Comparison of ENCODE assay signal across 17 mouse cellular contexts in genomic region chr11:96254221-96254620, GRCm38 (mm10). TPM values are rescaled to one million over a fixed set of nuclear protein-coding genes. Genes with fewer than 3 reads are reported as not detected.
A peak's percentile ranks its signal among the peaks of the same experiment; 100 is the strongest.
DNase-seq lines count a peak whose midpoint lies in the region; ATAC-seq and TF ChIP-seq lines count a peak whose summit lies in the region.
"Had no signal": no experiment of that assay in that cellular context is flagged by ENCODE, and none has a peak within 500 bp of the region (broad histone marks: within the 10 kb centered on the region; RNA-seq: fewer than 3 reads in every experiment).

No protein-coding gene starts in this region.

- peak overlapping the region; percentile 91; the same call in 1 of the 2 replicates for H3K9ac ChIP-seq in kidney, postnatal 0 days (ENCODE audit: low read depth, low read length)
- H3K9ac ChIP-seq in neural tube, embryonic 12.5 days: peak overlapping the region; percentile 72
- H3K9ac ChIP-seq: embryonic facial prominence, embryonic 12.5 days; hindbrain, embryonic 14.5 days had no signal

- H3K36me3 ChIP-seq in kidney, postnatal 0 days (ENCODE audit: insufficient read depth, low read length): no peaks in the 10 kb centered on the region
- no peaks in the 10 kb centered on the region for H3K36me3 ChIP-seq in neural tube, embryonic 12.5 days
- H3K36me3 ChIP-seq: embryonic facial prominence, embryonic 12.5 days had no signal

- TF ChIP-seq POLR2A in embryonic fibroblast, embryonic 13.5 days (IDR thresholded peaks at IDR 0.05; ENCODE audit: low read depth, low read length): no peak

- H3K4me3 ChIP-seq in embryonic fibroblast, embryonic 13.5 days (ENCODE audit: insufficient read depth, low read length): peak overlapping the region; percentile 39
- peak overlapping the region; percentile 77 for H3K4me3 ChIP-seq in kidney, postnatal 0 days (replicated peaks; ENCODE audit: low read depth, low read length)
- peak overlapping the region; percentile 27 for H3K4me3 ChIP-seq in neural tube, embryonic 12.5 days
- H3K4me3 ChIP-seq: embryonic facial prominence, embryonic 12.5 days; heart, adult 2 months had no signal

- TF ChIP-seq CTCF in embryonic fibroblast, embryonic 13.5 days (IDR thresholded peaks at IDR 0.05; ENCODE audit: borderline replicate concordance, insufficient read depth, low read length): no peak
- no peak for TF ChIP-seq CTCF in kidney, postnatal 0 days (IDR thresholded peaks at IDR 0.05; ENCODE audit: low read depth)

- H3K27ac ChIP-seq in embryonic fibroblast, embryonic 13.5 days (ENCODE audit: insufficient read depth, low read length): peak overlapping the region; percentile 80
- H3K27ac ChIP-seq in kidney, postnatal 0 days: peak overlapping the region; percentile 92
- no peak overlapping the region for H3K27ac ChIP-seq in neural tube, embryonic 12.5 days
- H3K27ac ChIP-seq: embryonic facial prominence, embryonic 12.5 days; heart, adult 2 months; hindbrain, embryonic 14.5 days had no signal

- H3K4me2 ChIP-seq in kidney, postnatal 0 days (ENCODE audit: low read length): peak overlapping the region; percentile 65
- peak overlapping the region; percentile 65 for H3K4me2 ChIP-seq in neural tube, embryonic 12.5 days (replicated peaks)
- H3K4me2 ChIP-seq: embryonic facial prominence, embryonic 12.5 days; hindbrain, embryonic 14.5 days; liver, embryonic 11.5 days had no signal

- no peak for ATAC-seq in kidney, postnatal 0 days (replicated peaks; ENCODE audit: low FRiP score, low read depth)
- no peak for ATAC-seq in neural tube, embryonic 12.5 days (ENCODE audit: low FRiP score, low read depth)
- ATAC-seq in monocyte, adult 5-6 weeks (replicated peaks; ENCODE audit: insufficient number of reproducible peaks, low FRiP score, low TSS enrichment, poor library complexity, severe bottlenecking): no peak
- ATAC-seq: forebrain, embryonic 14.5 days had no signal

- 0 out of 2 replicates have a peak, but pooled peaks cover 3% of the 10 kb centered on the region for H3K4me1 ChIP-seq in embryonic fibroblast, embryonic 13.5 days (ENCODE audit: control insufficient read depth, insufficient read depth, low read length)
- peaks cover 40% of the 10 kb centered on the region for H3K4me1 ChIP-seq in kidney, postnatal 0 days (replicated peaks; ENCODE audit: insufficient read depth, low read length)
- peaks cover 57% of the 10 kb centered on the region for H3K4me1 ChIP-seq in neural tube, embryonic 12.5 days
- H3K4me1 ChIP-seq: embryonic facial prominence, embryonic 12.5 days had no signal

- no peaks in the 10 kb centered on the region for H3K27me3 ChIP-seq in kidney, postnatal 0 days (ENCODE audit: insufficient read depth, low read length)
- peaks cover 78% of the 10 kb centered on the region for H3K27me3 ChIP-seq in neural tube, embryonic 12.5 days (replicated peaks)

- WGBS in kidney, postnatal 0 days: 5% methylated on average over 11 of the region's 11 CpGs
- 1% methylated on average over 11 of the region's 11 CpGs for WGBS in neural tube, embryonic 12.5 days

- peak; percentile 70 for DNase-seq in adrenal gland, adult 2 months
- no peak for DNase-seq in adrenal gland, postnatal 4 days (ENCODE audit: low spot score in 2 of 2)
- DNase-seq in kidney, postnatal 0 days (ENCODE audit: low spot score): peak; percentile 64
- no peak for DNase-seq in cerebellum, postnatal 25 days
- DNase-seq in retina, postnatal 1 day: no peak
- DNase-seq: cerebellum, adult 18-20 months; heart, adult 2 months; right cerebral cortex, adult 18-20 months; thymus, postnatal 25 days had no signal

- no peaks in the 10 kb centered on the region for H3K9me3 ChIP-seq in kidney, postnatal 0 days (replicated peaks; ENCODE audit: low read length)
- H3K9me3 ChIP-seq in neural tube, embryonic 12.5 days: no peaks in the 10 kb centered on the region
- H3K9me3 ChIP-seq: embryonic facial prominence, embryonic 12.5 days had no signal

RNA-seq across cellular contexts. Expression of gene Hoxb9, which starts 17.0 kb away (rescaled TPM):
- total RNA-seq in adrenal gland, adult 2 months (2021): 100 to 1,000 TPM; 183 to 377 TPM
- 156 and 180 TPM in 2 replicates for polyA plus RNA-seq in adrenal gland, adult 2 months (2012; rRNA removed)
- total RNA-seq in adrenal gland, postnatal 4 days (2021): 10 to 100 TPM; 86.0 to 93.6 TPM
- 43.5 and 51.7 TPM in 2 replicates for polyA plus RNA-seq in embryonic fibroblast, embryonic 13.5 days (2011; ENCODE audit: insufficient read length, low read depth, missing spikeins)
- 22.6 and 23.1 TPM in 2 replicates for polyA plus RNA-seq in kidney, postnatal 0 days (2015; fragmentation: Nextera tagmentation; extraction: Ambion mirVana)
- 76.1 and 90.5 TPM in 2 replicates for polyA plus RNA-seq in neural tube, embryonic 12.5 days (2016; fragmentation: Nextera tagmentation; extraction: Ambion mirVana)
- not detected in 3 replicates for total RNA-seq in monocyte, adult 5-6 weeks (2017)
- total RNA-seq: heart, adult 2 months; layer of hippocampus, postnatal 25 days had no signal
- polyA plus RNA-seq: forebrain, embryonic 14.5 days; heart, adult 2 months had no signal

RNA-seq across cellular contexts. Expression of gene Hoxb8, which starts 27.5 kb away (rescaled TPM):
- 10 to 100 TPM; 67.3 to 93.9 TPM for total RNA-seq in adrenal gland, adult 2 months (2021)
- polyA plus RNA-seq in adrenal gland, adult 2 months (2012; rRNA removed): 357 and 428 TPM in 2 replicates
- 10 to 100 TPM; 58.4 to 61.2 TPM for total RNA-seq in adrenal gland, postnatal 4 days (2021)
- 11.7 and 20.1 TPM in 2 replicates for polyA plus RNA-seq in embryonic fibroblast, embryonic 13.5 days (2011; ENCODE audit: insufficient read length, low read depth, missing spikeins)
- polyA plus RNA-seq in kidney, postnatal 0 days (2015; fragmentation: Nextera tagmentation; extraction: Ambion mirVana): 8.7 and 12.2 TPM in 2 replicates
- 35.7 and 53.3 TPM in 2 replicates for polyA plus RNA-seq in neural tube, embryonic 12.5 days (2016; fragmentation: Nextera tagmentation; extraction: Ambion mirVana)
- total RNA-seq in monocyte, adult 5-6 weeks (2017): not detected in 3 replicates
- total RNA-seq: heart, adult 2 months; layer of hippocampus, postnatal 25 days had no signal
- polyA plus RNA-seq: embryonic facial prominence, embryonic 12.5 days; forebrain, embryonic 14.5 days; heart, adult 2 months had no signal

RNA-seq across cellular contexts. Expression of gene Hoxb7, which starts 32.2 kb away (rescaled TPM):
- total RNA-seq in adrenal gland, adult 2 months (2021): 10 to 100 TPM; 46.4 to 46.7 TPM
- 48.8 and 55.9 TPM in 2 replicates for polyA plus RNA-seq in adrenal gland, adult 2 months (2012; rRNA removed)
- 10 to 100 TPM; 39.4 to 49.8 TPM for total RNA-seq in adrenal gland, postnatal 4 days (2021)
- polyA plus RNA-seq in embryonic fibroblast, embryonic 13.5 days (2011; ENCODE audit: insufficient read length, low read depth, missing spikeins): 13.1 and 22.5 TPM in 2 replicates
- polyA plus RNA-seq in kidney, postnatal 0 days (2015; fragmentation: Nextera tagmentation; extraction: Ambion mirVana): 56.1 and 58.9 TPM in 2 replicates
- 97.1 and 101 TPM in 2 replicates for polyA plus RNA-seq in neural tube, embryonic 12.5 days (2016; fragmentation: Nextera tagmentation; extraction: Ambion mirVana)
- total RNA-seq in monocyte, adult 5-6 weeks (2017): not detected in 3 replicates
- total RNA-seq: heart, adult 2 months; layer of hippocampus, postnatal 25 days had no signal
- polyA plus RNA-seq: embryonic facial prominence, embryonic 12.5 days; forebrain, embryonic 14.5 days; heart, adult 2 months had no signal

RNA-seq across cellular contexts. Expression of gene Hoxb6, which starts 38.1 kb away (rescaled TPM):
- 10 to 100 TPM; 33.0 to 72.2 TPM for total RNA-seq in adrenal gland, adult 2 months (2021)
- 201 and 210 TPM in 2 replicates for polyA plus RNA-seq in adrenal gland, adult 2 months (2012; rRNA removed)
- 10 to 100 TPM; 43.6 to 47.9 TPM for total RNA-seq in adrenal gland, postnatal 4 days (2021)
- polyA plus RNA-seq in embryonic fibroblast, embryonic 13.5 days (2011; ENCODE audit: insufficient read length, low read depth, missing spikeins): 9.6 and 14.1 TPM in 2 replicates
- 45.0 and 47.8 TPM in 2 replicates for polyA plus RNA-seq in kidney, postnatal 0 days (2015; fragmentation: Nextera tagmentation; extraction: Ambion mirVana)
- 145 and 151 TPM in 2 replicates for polyA plus RNA-seq in neural tube, embryonic 12.5 days (2016; fragmentation: Nextera tagmentation; extraction: Ambion mirVana)
- total RNA-seq in monocyte, adult 5-6 weeks (2017): not detected in 3 replicates
- total RNA-seq: heart, adult 2 months; layer of hippocampus, postnatal 25 days had no signal
- polyA plus RNA-seq: embryonic facial prominence, embryonic 12.5 days; forebrain, embryonic 14.5 days; heart, adult 2 months had no signal

RNA-seq across cellular contexts. Expression of gene Hoxb5, which starts 48.9 kb away (rescaled TPM):
- 10 to 100 TPM; 15.2 to 31.6 TPM for total RNA-seq in adrenal gland, adult 2 months (2021)
- polyA plus RNA-seq in adrenal gland, adult 2 months (2012; rRNA removed): 43.4 and 45.6 TPM in 2 replicates
- 10 to 100 TPM; 26.5 to 27.8 TPM for total RNA-seq in adrenal gland, postnatal 4 days (2021)
- 4.1 and 5.9 TPM in 2 replicates for polyA plus RNA-seq in embryonic fibroblast, embryonic 13.5 days (2011; ENCODE audit: insufficient read length, low read depth, missing spikeins)
- polyA plus RNA-seq in kidney, postnatal 0 days (2015; fragmentation: Nextera tagmentation; extraction: Ambion mirVana): 10.2 and 12.9 TPM in 2 replicates
- polyA plus RNA-seq in neural tube, embryonic 12.5 days (2016; fragmentation: Nextera tagmentation; extraction: Ambion mirVana): 79.2 and 94.7 TPM in 2 replicates
- total RNA-seq in monocyte, adult 5-6 weeks (2017): not detected in 3 replicates
- total RNA-seq: layer of hippocampus, postnatal 25 days had no signal
- polyA plus RNA-seq: forebrain, embryonic 14.5 days had no signal

Comparison
In these comparisons a context has a peak if more than half of its experiments do, and no peak if none do; other contexts are left out.
1. DNase-seq: peak in adrenal gland, adult 2 months (single experiment) and kidney, postnatal 0 days (single experiment); none in adrenal gland, postnatal 4 days (0 of 2), cerebellum, postnatal 25 days (0 of 2) and retina, postnatal 1 day (single experiment).
2. H3K4me3 ChIP-seq: peak in every context shown above with its lines; median percentile 77 in kidney, postnatal 0 days; 39 in embryonic fibroblast, embryonic 13.5 days; 27 in neural tube, embryonic 12.5 days.